Mouse (Mus musculus) lung, embryonic 16.5 days (tissue): ENCODE results near the gene Atp6v0a1. TPM values are rescaled to one million over a fixed set of nuclear protein-coding genes. Genes with fewer than 3 reads are reported as not detected.

ENCODE experiments used
- ATAC-seq: fragments of 200-750 bp; cut with Nextera tagmentation; 2 replicates; pipeline ENCODE4 v1.8.0; 2017; ENCODE audit warnings: low read depth, mild to moderate bottlenecking, moderate library complexity
- H3K27ac ChIP-seq: fragments of 300-500 bp; sonication (generic); 2 replicates; pipeline ENCODE4 v1.5.1; 2014; ENCODE audit warnings: mild to moderate bottlenecking, control low read depth, low read length
- H3K27me3 ChIP-seq: fragments of 300-500 bp; sonication (generic); 2 replicates; pipeline ENCODE4 v1.6.1; 2014; ENCODE audit warnings: low read depth, low read length, mixed read lengths; ENCODE audit not compliant: control insufficient read depth, insufficient read depth
- H3K36me3 ChIP-seq: fragments of 300-500 bp; sonication (generic); 2 replicates; pipeline ENCODE4 v1.6.1; 2014; ENCODE audit warnings: low read length; ENCODE audit not compliant: control insufficient read depth, insufficient read depth
- H3K4me1 ChIP-seq: fragments of 300-500 bp; sonication (generic); replicated peaks from 2 replicates; pipeline ENCODE4 v1.6.1; 2014; ENCODE audit warnings: low read length, mixed read lengths; ENCODE audit not compliant: control insufficient read depth, insufficient read depth
- H3K4me2 ChIP-seq: fragments of 300-500 bp; sonication (generic); 2 replicates; pipeline ENCODE4 v1.6.1; 2014; ENCODE audit warnings: low read depth, low read length, control low read depth
- H3K4me3 ChIP-seq: fragments of 300-500 bp; sonication (generic); 2 replicates; pipeline ENCODE4 v1.5.1; 2014; ENCODE audit warnings: mild to moderate bottlenecking, low read length, control low read depth
- H3K9ac ChIP-seq: fragments of 300-500 bp; sonication (generic); 2 replicates; pipeline ENCODE4 v1.6.1; 2014; ENCODE audit warnings: low read length, control low read depth
- H3K9me3 ChIP-seq: fragments of 300-500 bp; sonication (generic); 2 replicates; pipeline ENCODE4 v1.6.1; 2016; ENCODE audit warnings: low read length; ENCODE audit not compliant: control insufficient read depth
- WGBS: fragments of 180-500 bp; shearing (Covaris S2); extraction: QIAGEN DNeasy Blood & Tissue Kit; methylation state at CpG from one replicate; pipeline ENCODE4 v1.1.7; 2014; 5-methylcytosine and 5-hydroxymethylcytosine counted together
- polyA plus RNA-seq: library from polyadenylated mRNA; unstranded; fragments of >200 nt; fragmentation: Nextera tagmentation; extraction: Ambion mirVana; gene quantifications from 2 replicates; pipeline ENCODE4 v1.2.1, GENCODE M21; 2015

Gene Atp6v0a1
- polyA plus RNA-seq, 1 experiment from 2014 or later = 36.7 TPM

GRCm38 (mm10) chr11:100974381-100974970 lies 34.8 kb upstream of the Atp6v0a1 start:
- no peak overlapping the region for H3K27ac ChIP-seq
- ATAC-seq = no peak
- H3K9me3 ChIP-seq = no peaks in the 10 kb centered on the region
- H3K36me3 ChIP-seq = no peaks in the 10 kb centered on the region
- no peak overlapping the region for H3K9ac ChIP-seq
- no peak overlapping the region for H3K4me3 ChIP-seq
- no peaks in the 10 kb centered on the region for H3K27me3 ChIP-seq
- peaks cover 8% of the 10 kb centered on the region for H3K4me1 ChIP-seq
- WGBS = 52% methylated on average over 14 of the region's 14 CpGs
- H3K4me2 ChIP-seq = no peak overlapping the region

GRCm38 (mm10) chr11:100975241-100975640 lies 34.0 kb upstream of the Atp6v0a1 start:
- Histone ChIP-seq H3K27me3 (no peaks in the 10 kb centered on the region), H3K36me3 (no peaks in the 10 kb centered on the region), H3K9me3 (no peaks in the 10 kb centered on the region), H3K4me3 (no peak overlapping the region), H3K4me2 (no peak overlapping the region), H3K9ac (0 out of 2 replicates have a peak overlapping the region, but pooled peaks have one; percentile 16), H3K27ac (no peak overlapping the region), H3K4me1 (peaks cover 14% of the 10 kb centered on the region)
- WGBS = 52% methylated on average over 7 of the region's 7 CpGs
- no peak for ATAC-seq

GRCm38 (mm10) chr11:100979887-100980286 lies 29.4 kb upstream of the Atp6v0a1 start:
- Histone ChIP-seq H3K4me2 (peak overlapping the region; percentile 20; the same call in 1 of the 2 replicates), H3K4me3 (no peak overlapping the region), H3K4me1 (peaks cover 9% of the 10 kb centered on the region), H3K27me3 (no peaks in the 10 kb centered on the region), H3K36me3 (no peaks in the 10 kb centered on the region), H3K9me3 (no peaks in the 10 kb centered on the region), H3K9ac (no peak overlapping the region), H3K27ac (peak overlapping the region; percentile 77)
- ATAC-seq = peak; percentile 84
- 30% methylated on average over 8 of the region's 8 CpGs for WGBS

- ATAC-seq = no peak
- Histone ChIP-seq H3K4me2 (no peak overlapping the region), H3K27ac (peak overlapping the region; percentile 77), H3K9ac (no peak overlapping the region), H3K4me1 (peaks cover 9% of the 10 kb centered on the region), H3K36me3 (no peaks in the 10 kb centered on the region), H3K9me3 (no peaks in the 10 kb centered on the region), H3K4me3 (no peak overlapping the region), H3K27me3 (no peaks in the 10 kb centered on the region)
- 63% methylated on average over 1 of the region's 1 CpGs for WGBS
These were observed 28.8 kb upstream of the Atp6v0a1 start for GRCm38 (mm10) chr11:100980438-100980837.

- no peak for ATAC-seq
- no peak overlapping the region for H3K4me2 ChIP-seq
- H3K4me1 ChIP-seq = peaks cover 9% of the 10 kb centered on the region
- H3K4me3 ChIP-seq = no peak overlapping the region
- no peaks in the 10 kb centered on the region for H3K9me3 ChIP-seq
- H3K9ac ChIP-seq = no peak overlapping the region
- H3K27me3 ChIP-seq = no peaks in the 10 kb centered on the region
- 50% methylated on average over 3 of the region's 3 CpGs for WGBS
- no peaks in the 10 kb centered on the region for H3K36me3 ChIP-seq
- H3K27ac ChIP-seq = no peak overlapping the region
These were observed 28.0 kb upstream of the Atp6v0a1 start for GRCm38 (mm10) chr11:100981236-100981635.

- H3K4me1 ChIP-seq = peaks cover 9% of the 10 kb centered on the region
- no peak overlapping the region for H3K27ac ChIP-seq
- no peaks in the 10 kb centered on the region for H3K9me3 ChIP-seq
- no peak overlapping the region for H3K4me3 ChIP-seq
- no peak overlapping the region for H3K9ac ChIP-seq
- H3K36me3 ChIP-seq = no peaks in the 10 kb centered on the region
- ATAC-seq = no peak
- H3K27me3 ChIP-seq = no peaks in the 10 kb centered on the region
- H3K4me2 ChIP-seq = no peak overlapping the region
- WGBS = 28% methylated on average over 8 of the region's 8 CpGs
These were observed 27.2 kb upstream of the Atp6v0a1 start for GRCm38 (mm10) chr11:100982087-100982486.

GRCm38 (mm10) chr11:100983125-100983777 lies 26.0 kb upstream of the Atp6v0a1 start:
- H3K4me3 ChIP-seq = peak overlapping the region; percentile 42
- H3K27ac ChIP-seq = peak overlapping the region; percentile 42; the same call in 1 of the 2 replicates
- H3K27me3 ChIP-seq = no peaks in the 10 kb centered on the region
- peak overlapping the region; percentile 57 for H3K4me2 ChIP-seq
- no peaks in the 10 kb centered on the region for H3K9me3 ChIP-seq
- H3K36me3 ChIP-seq = no peaks in the 10 kb centered on the region
- WGBS = 4% methylated on average over 20 of the region's 20 CpGs
- H3K4me1 ChIP-seq = peaks cover 9% of the 10 kb centered on the region
- H3K9ac ChIP-seq = peak overlapping the region; percentile 64
- ATAC-seq = peak; percentile 84

GRCm38 (mm10) chr11:100983778-100984131 lies 25.5 kb upstream of the Atp6v0a1 start:
- Histone ChIP-seq H3K27ac (no peak overlapping the region), H3K4me2 (no peak overlapping the region), H3K4me1 (peaks cover 9% of the 10 kb centered on the region), H3K9me3 (no peaks in the 10 kb centered on the region), H3K36me3 (no peaks in the 10 kb centered on the region), H3K9ac (no peak overlapping the region), H3K27me3 (no peaks in the 10 kb centered on the region), H3K4me3 (no peak overlapping the region)
- ATAC-seq = no peak
- 49% methylated on average over 7 of the region's 7 CpGs for WGBS

- Histone ChIP-seq H3K27me3 (no peaks in the 10 kb centered on the region), H3K27ac (no peak overlapping the region), H3K36me3 (no peaks in the 10 kb centered on the region), H3K4me2 (no peak overlapping the region), H3K9me3 (no peaks in the 10 kb centered on the region), H3K4me3 (no peak overlapping the region), H3K9ac (no peak overlapping the region), H3K4me1 (peaks cover 3% of the 10 kb centered on the region; the same call in 1 of the 2 replicates)
- WGBS = 47% methylated on average over 3 of the region's 3 CpGs
- no peak for ATAC-seq
These were observed 23.6 kb upstream of the Atp6v0a1 start for GRCm38 (mm10) chr11:100985607-100986006.
